In genomic region chr9:121776511-121776910, GRCm38 (mm10) we compare ENCODE assay signal across 16 mouse cellular contexts. TPM values are rescaled to one million over a fixed set of nuclear protein-coding genes. Genes with fewer than 3 reads are reported as not detected.
DNase-seq lines count a peak whose midpoint lies in the region; TF ChIP-seq lines count a peak whose summit lies in the region.
"Had no signal": no experiment of that assay in that cellular context is flagged by ENCODE, and none has a peak within 500 bp of the region (broad histone marks: within the 10 kb centered on the region; RNA-seq: fewer than 3 reads in every experiment).

No protein-coding gene starts in this region.

- no peaks in the 10 kb centered on the region for H3K36me3 ChIP-seq in kidney, adult 2 months (ENCODE audit: control insufficient read depth, insufficient read depth, low read length)
- H3K36me3 ChIP-seq: embryonic facial prominence, embryonic 13.5 days; G1E; midbrain, embryonic 13.5 days had no signal

- no peak for TF ChIP-seq POLR2A in kidney, adult 2 months (IDR thresholded peaks at IDR 0.05; ENCODE audit: low read depth, low read length)

- WGBS in kidney, adult 2 months, result 79% methylated on average over 7 of the region's 7 CpGs

- no peaks in the 10 kb centered on the region for H3K4me1 ChIP-seq in kidney, adult 2 months (ENCODE audit: control insufficient read depth, insufficient read depth, low read length)

- TF ChIP-seq CTCF in kidney, adult 2 months (conservative IDR thresholded peaks at IDR 0.05; ENCODE audit: insufficient read depth, insufficient read length, low read depth, low read length), result no peak

- DNase-seq in gastrocnemius, adult 18-20 months (ENCODE audit: low spot score), result peak; percentile 69
- no peak for DNase-seq in gastrocnemius, adult 8-10 months (ENCODE audit: low spot score in 2 of 2)
- DNase-seq in left cerebral cortex, adult 18-20 months (ENCODE audit: low spot score in 2 of 2), result peak; percentile 66 to 78
- no peak for DNase-seq in left cerebral cortex, adult 11 months (ENCODE audit: low spot score)
- peak; percentile 89 for DNase-seq in brain, adult 2 months (ENCODE audit: low read depth, low spot score)
- peak; percentile 59 for DNase-seq in heart, postnatal 4 days
- DNase-seq in kidney, adult 2 months, result no peak
- DNase-seq: cerebellum, adult 18-20 months; lung, embryonic 14.5 days; thymus, adult 18-20 months had no signal

- no peaks in the 10 kb centered on the region for H3K27me3 ChIP-seq in kidney, adult 2 months (replicated peaks; ENCODE audit: control insufficient read depth, insufficient read depth, low read length)

- H3K27ac ChIP-seq in kidney, adult 2 months (ENCODE audit: insufficient read depth, low read depth, low read length), result no peak overlapping the region
- H3K27ac ChIP-seq: embryonic facial prominence, embryonic 13.5 days; midbrain, embryonic 13.5 days had no signal

- H3K4me3 ChIP-seq in kidney, adult 2 months (ENCODE audit: insufficient read depth, low read depth, low read length), result no peak overlapping the region
- H3K4me3 ChIP-seq: embryonic facial prominence, embryonic 13.5 days; midbrain, embryonic 13.5 days had no signal

RNA-seq across cellular contexts. Expression of gene Klhl40, which starts 0.9 kb away (rescaled TPM):
- total RNA-seq in gastrocnemius, adult 18-20 months (2021), result 100 to 1,000 TPM; 121 to 228 TPM
- 100 to 1,000 TPM; 117 to 138 (median 135) TPM for total RNA-seq in gastrocnemius, adult 8-10 months (2022)
- total RNA-seq in left cerebral cortex, adult 18-20 months (2021), result 1 to 10 TPM; 6.2 to 7.2 TPM
- total RNA-seq in heart, postnatal 4 days (2021), result 10 to 100 TPM; 14.1 to 15.4 TPM
- 1.6 TPM in 1 of 2 replicates, not detected in the other for polyA plus RNA-seq in kidney, adult 2 months (2012; rRNA removed)
- total RNA-seq: G1E; hematopoietic stem cell, adult 5-6 weeks had no signal
- polyA plus RNA-seq: G1E; liver, embryonic 11.5 days had no signal

RNA-seq across cellular contexts. Expression of gene Hhatl, which starts 15.8 kb away (rescaled TPM):
- total RNA-seq in gastrocnemius, adult 18-20 months (2021), result 100 to 1,000 TPM; 125 to 145 TPM
- total RNA-seq in gastrocnemius, adult 8-10 months (2022), result 100 to 1,000 TPM; 129 to 160 (median 141) TPM
- 10 to 100 TPM; 15.4 to 25.0 TPM for total RNA-seq in left cerebral cortex, adult 18-20 months (2021)
- total RNA-seq in heart, postnatal 4 days (2021), result 10 to 100 TPM; 72.5 to 84.4 TPM
- polyA plus RNA-seq in kidney, adult 2 months (2012; rRNA removed), result 19.1 and 22.5 TPM in 2 replicates
- total RNA-seq: G1E; hematopoietic stem cell, adult 5-6 weeks had no signal
- polyA plus RNA-seq: G1E; kidney, embryonic 14.5 days; liver, embryonic 11.5 days had no signal

RNA-seq across cellular contexts. Expression of gene Zfp651, which starts 17.4 kb away (rescaled TPM):
- 100 to 1,000 TPM; 123 to 131 TPM for total RNA-seq in gastrocnemius, adult 18-20 months (2021)
- total RNA-seq in gastrocnemius, adult 8-10 months (2022), result 100 to 1,000 TPM; 144 to 158 (median 155) TPM
- 100 to 1,000 TPM; 104 to 106 TPM for total RNA-seq in left cerebral cortex, adult 18-20 months (2021)
- total RNA-seq in heart, postnatal 4 days (2021), result 10 to 100 TPM; 75.6 to 81.6 TPM
- 25.4 and 29.5 TPM in 2 replicates for polyA plus RNA-seq in kidney, adult 2 months (2012; rRNA removed)

RNA-seq across cellular contexts. Expression of gene Nktr, which starts 57.5 kb away (rescaled TPM):
- total RNA-seq in gastrocnemius, adult 18-20 months (2021), result 10 to 100 TPM; 31.7 to 37.0 TPM
- total RNA-seq in gastrocnemius, adult 8-10 months (2022), result 10 to 100 TPM; 27.7 to 38.7 (median 34.6) TPM
- 100 to 1,000 TPM; 103 to 112 TPM for total RNA-seq in left cerebral cortex, adult 18-20 months (2021)
- 10 to 100 TPM; 67.6 to 73.5 TPM for total RNA-seq in heart, postnatal 4 days (2021)
- 24.8 and 28.5 TPM in 2 replicates for polyA plus RNA-seq in kidney, adult 2 months (2012; rRNA removed)

Comparison
In these comparisons a context has a peak if more than half of its experiments do, and no peak if none do; other contexts are left out.
1. DNase-seq: peak in gastrocnemius, adult 18-20 months (single experiment), left cerebral cortex, adult 18-20 months (2 of 2), brain, adult 2 months (single experiment) and heart, postnatal 4 days (single experiment); none in gastrocnemius, adult 8-10 months (0 of 2), left cerebral cortex, adult 11 months (single experiment) and kidney, adult 2 months (single experiment).
2. RNA of gene Klhl40, which starts 0.9 kb away (total RNA-seq): 121 to 228 TPM in gastrocnemius, adult 18-20 months and 117 to 138 TPM in gastrocnemius, adult 8-10 months; 14.1 to 15.4 TPM in heart, postnatal 4 days and 6.2 to 7.2 TPM in left cerebral cortex, adult 18-20 months; every median in the first group is over 4 times any median in the second.